Mouse (Mus musculus): ENCODE data around the gene Grb2.

Grb2 gene

GRCm38 (mm10) chr11:115685954-115686353 is 22.4 kb downstream of the Grb2 start:
- no peak for DNase-seq (ENCODE audit: low read depth)

GRCm38 (mm10) chr11:115684877-115685276 is 23.5 kb downstream of the Grb2 start:
- DNase-seq (ENCODE audit: low read depth): no peak

DNA sequence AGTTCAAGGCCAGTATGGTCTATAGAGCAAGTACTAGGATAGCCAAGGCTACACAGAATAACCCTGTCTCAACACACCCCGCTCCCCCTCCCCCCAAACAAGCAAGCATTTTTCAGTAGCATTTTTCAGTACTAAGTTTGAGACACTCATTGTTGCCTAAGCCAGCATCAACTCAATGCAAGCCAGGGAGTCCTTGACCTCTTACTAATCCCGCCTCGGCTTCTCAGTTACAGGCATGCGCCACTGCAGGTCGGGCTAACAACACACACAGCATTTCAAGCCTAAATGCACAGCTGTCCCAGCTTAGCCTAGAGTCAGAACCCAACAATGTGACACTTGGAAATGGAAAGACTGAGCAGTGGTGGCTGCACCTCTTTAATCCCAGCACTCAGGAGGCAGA is 25.1 kb downstream of the Grb2 start:
- DNase-seq (ENCODE audit: low read depth): no peak

DNA sequence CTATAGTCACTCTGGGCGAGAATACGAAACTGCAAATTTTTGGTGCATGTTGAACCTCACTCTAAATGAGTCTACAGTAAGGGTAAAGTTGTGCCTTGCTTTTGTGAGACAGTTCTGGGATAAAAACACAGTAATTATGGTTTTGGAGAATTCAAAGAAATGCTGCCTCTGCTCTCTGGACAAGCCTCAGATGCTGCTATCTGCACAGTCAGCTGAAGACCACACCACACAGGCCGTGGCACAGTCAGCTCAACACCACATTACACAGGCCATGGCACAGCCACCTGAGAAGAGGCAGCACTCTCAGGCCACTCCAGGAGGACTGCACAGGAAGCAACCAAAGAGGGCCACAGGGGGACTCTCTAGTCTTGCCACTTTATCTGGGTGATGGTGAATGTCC is 26.0 kb downstream of the Grb2 start:
- no peak for DNase-seq (ENCODE audit: low read depth)

- no peak for DNase-seq (ENCODE audit: low read depth)
Observed at GRCm38 (mm10) chr11:115679554-115680238, 28.7 kb downstream of the Grb2 start.

GRCm38 (mm10) chr11:115678861-115679260 is 29.5 kb downstream of the Grb2 start:
- DNase-seq (ENCODE audit: low read depth): no peak

DNA sequence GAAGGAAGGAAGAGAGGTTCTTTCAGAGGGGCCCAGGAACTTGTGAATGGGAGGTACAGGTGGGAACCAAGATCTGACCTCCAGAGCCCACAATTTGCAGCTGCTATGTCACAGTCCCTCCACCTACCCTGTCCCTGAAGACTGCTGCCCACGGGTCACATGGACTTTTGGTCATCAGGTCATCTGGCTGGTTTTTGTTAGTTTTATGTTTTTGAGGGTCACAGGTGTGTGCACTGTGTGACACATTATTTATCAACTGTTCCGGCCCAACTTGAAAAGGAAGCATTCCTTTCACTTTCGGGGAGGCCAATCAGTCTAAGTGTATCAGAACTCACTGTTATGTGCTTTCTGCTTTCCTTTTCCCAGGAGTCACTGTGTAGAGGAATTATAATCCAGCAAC is 30.9 kb downstream of the Grb2 start:
- no peak for DNase-seq (ENCODE audit: low read depth)

DNA sequence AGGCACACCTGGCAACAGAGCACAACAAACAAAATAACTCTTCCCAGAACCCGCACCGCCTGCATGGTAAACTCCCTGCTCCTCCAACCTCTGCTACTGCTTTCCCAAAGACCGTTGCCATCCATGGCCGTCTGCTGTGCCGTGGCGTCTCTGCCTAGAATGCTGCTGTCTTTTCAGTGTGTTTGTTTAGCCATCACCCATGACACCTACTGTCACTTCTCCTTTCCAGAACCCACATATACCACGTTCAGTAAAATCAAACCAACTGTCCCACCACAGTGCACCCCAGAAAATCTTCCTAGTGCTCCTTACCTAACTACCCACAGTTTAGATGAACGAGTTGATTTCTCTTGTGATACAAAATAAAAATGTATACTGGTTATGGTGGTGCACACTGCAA is 31.7 kb downstream of the Grb2 start:
- no peak for DNase-seq (ENCODE audit: low read depth)

GRCm38 (mm10) chr11:115674235-115674865 is 34.0 kb downstream of the Grb2 start:
- DNase-seq (ENCODE audit: low read depth): peak; percentile 15

- DNase-seq (ENCODE audit: low read depth): no peak
Observed at GRCm38 (mm10) chr11:115673471-115674234, 34.7 kb downstream of the Grb2 start.

DNA sequence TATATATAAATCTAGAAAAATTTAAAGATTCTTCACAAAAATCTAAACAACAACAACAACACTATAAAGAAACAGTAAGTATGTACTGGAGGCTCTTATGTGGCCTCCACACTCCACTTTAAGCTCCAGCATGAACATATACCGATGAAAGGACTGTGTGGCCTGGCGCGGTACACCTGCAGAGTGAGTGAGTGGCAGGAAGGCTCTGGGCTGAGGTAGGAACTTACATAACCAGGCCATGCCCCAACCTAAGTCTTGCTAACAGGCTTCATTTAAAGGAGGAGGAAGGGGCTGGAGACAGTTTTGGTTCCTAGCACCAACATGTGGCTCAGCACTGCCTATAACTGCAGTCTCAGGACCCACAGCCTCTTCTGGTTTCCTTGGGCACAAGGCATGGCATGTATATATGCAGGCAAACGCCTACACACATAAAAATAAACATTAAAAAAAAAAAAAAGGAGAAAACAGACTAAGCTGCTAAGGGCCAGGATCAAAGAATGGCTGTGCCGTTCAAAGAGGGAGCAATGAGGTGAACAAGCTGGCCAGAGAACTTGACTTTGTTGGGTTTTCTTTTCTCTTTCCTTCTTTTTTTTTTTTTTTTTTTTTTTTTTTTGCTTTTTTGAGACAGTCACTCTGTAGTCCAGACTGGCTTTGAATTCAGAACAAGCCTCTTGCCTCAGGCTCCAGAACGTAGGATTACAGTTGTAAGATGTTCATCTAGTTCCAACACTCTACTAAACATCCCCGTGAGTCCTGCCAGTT is 36.0 kb downstream of the Grb2 start:
- DNase-seq (ENCODE audit: low read depth): no peak

DNA sequence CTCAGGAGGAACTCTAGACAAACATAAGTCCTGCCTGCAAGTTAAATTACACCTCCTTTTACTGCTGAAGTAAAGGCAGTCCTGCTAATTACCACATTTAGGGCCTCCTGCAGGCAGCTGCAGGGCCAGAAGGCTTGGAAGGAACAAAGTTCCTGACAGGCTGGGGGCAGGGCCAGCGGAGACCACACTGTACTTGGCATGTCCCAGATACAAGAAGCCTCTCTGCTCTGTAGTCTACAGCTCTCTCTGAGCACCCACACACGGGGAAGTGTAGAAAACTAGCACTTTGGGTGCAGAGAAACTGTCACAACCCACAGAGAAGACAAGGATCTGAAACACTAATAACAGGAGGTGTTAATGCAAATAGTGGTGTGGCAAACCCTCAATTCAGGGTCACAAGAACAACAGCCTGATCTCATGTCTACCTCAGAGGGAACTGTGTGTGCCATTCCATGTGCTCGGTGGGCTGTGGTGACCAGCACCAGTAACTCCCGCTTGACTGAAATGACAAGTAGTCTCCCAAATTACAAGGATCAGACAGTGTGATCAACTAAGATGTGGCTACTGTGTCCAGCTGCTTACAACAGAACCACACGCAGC is 37.8 kb downstream of the Grb2 start:
- DNase-seq (ENCODE audit: low read depth): no peak

DNA sequence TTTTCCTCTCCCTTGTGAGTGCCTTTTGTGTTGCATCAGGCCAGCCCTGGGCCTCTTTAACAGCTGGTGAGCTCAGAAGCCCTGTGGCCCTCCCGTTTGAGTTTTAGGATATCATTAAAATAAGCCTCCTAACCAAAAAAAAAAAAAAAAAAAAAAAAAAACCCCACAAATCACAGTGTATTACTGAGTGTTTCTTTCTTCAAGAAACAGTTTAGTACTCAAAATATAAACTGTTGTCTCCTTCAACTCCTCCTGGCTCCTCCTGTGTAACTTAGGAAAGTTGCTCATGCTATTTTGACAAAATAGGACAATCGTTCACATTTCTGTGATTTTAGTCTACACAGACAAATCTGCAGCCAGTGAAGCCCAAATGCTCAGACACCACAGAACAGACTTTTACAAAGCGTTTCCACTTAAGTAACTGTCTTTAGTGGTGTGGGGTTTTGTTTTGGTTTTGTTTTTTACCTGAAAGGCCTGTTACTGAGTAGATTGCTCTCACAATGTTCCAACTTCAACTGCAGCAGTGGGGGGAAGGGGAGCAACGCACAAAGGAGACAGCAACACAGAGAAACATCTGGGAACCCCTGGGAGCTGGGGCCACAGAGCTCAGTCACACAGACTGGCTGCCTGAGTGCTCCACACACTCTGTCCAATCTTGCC is 44.6 kb downstream of the Grb2 start:
- DNase-seq (ENCODE audit: low read depth): no peak

GRCm38 (mm10) chr11:115660376-115660775 is 48.0 kb downstream of the Grb2 start:
- no peak for DNase-seq (ENCODE audit: low read depth)

- no peak for DNase-seq (ENCODE audit: low read depth)
Observed at GRCm38 (mm10) chr11:115658521-115658920, 49.9 kb downstream of the Grb2 start.

- DNase-seq (ENCODE audit: low read depth): no peak
Observed at GRCm38 (mm10) chr11:115654128-115654527, 54.3 kb downstream of the Grb2 start.

GRCm38 (mm10) chr11:115653194-115653593 is 55.2 kb downstream of the Grb2 start:
- DNase-seq (ENCODE audit: low read depth): no peak

DNA sequence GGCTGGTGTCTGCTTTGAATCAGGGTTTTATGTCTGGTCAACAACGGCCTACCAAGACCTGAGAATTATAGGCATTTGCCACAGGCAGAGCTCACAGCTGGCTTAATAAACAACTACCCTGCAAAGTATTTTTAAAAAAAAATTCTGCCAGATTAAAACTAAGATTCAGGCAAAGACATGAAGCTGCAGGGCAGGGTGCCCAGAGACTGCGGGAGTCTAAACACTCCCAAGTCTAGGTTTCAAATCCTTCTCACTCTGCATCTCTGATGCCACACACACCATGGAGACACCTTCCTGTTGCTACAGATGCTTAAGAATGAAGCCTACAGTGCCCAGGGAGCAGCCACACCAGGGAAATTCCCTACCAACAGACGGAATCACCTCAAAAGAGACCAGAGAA is 56.7 kb downstream of the Grb2 start:
- DNase-seq (ENCODE audit: low read depth): no peak

- DNase-seq (ENCODE audit: low read depth): no peak
Observed at GRCm38 (mm10) chr11:115649706-115650105, 58.7 kb downstream of the Grb2 start.

DNA sequence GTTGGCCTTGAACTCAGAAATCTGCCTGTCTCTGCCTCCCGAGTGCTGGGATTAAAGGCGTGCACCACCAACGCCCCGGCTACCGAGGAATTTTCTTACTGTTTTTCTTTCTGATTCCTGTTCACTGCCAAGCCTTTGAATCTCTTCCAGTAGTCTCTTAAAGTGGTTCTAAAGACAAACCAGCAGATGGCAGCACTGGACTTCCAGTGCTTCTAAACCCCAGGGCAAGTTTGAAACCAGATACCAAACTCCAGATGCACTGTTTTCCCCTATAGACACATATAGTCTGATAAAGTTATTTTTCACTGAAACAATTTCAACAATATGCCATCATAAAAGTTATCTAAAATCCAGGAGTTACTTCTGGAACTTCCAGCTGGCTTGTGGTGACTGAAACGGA is 60.9 kb downstream of the Grb2 start:
- DNase-seq (ENCODE audit: low read depth): peak; percentile 67

GRCm38 (mm10) chr11:115646439-115646838 is 62.0 kb downstream of the Grb2 start:
- DNase-seq (ENCODE audit: low read depth): no peak
